Mouse (Mus musculus) kidney, adult 2 months (tissue): ENCODE measurements at regions not wholly inside any gene's neighbourhood (a gene's known extent, or its start where the extent isn't known, plus 50 kb on each side); places are given as distances from the start of the nearest gene placed in this dataset.

Source experiments
- DNase-seq: peaks from one replicate; pipeline ENCODE4 v3.0.0; 2021
- H3K27ac ChIP-seq: fragments of 200-500 bp; 2 replicates; pipeline ENCODE4 v1.5.1; 2012; ENCODE audit warnings: low read depth, low read length, control low read depth, inconsistent platforms; ENCODE audit not compliant: insufficient read depth
- H3K27me3 ChIP-seq: fragments of 200-500 bp; replicated peaks from 2 replicates; pipeline ENCODE4 v1.6.1; 2012; ENCODE audit warnings: mild to moderate bottlenecking, moderate library complexity, low read length, inconsistent platforms; ENCODE audit not compliant: control insufficient read depth, insufficient read depth
- H3K36me3 ChIP-seq: fragments of 200-500 bp; 2 replicates; pipeline ENCODE4 v1.6.1; 2012; ENCODE audit warnings: mild to moderate bottlenecking, moderate library complexity, low read length, inconsistent platforms; ENCODE audit not compliant: control insufficient read depth, insufficient read depth
- H3K4me1 ChIP-seq: fragments of 200-500 bp; 2 replicates; pipeline ENCODE4 v1.6.1; 2011; ENCODE audit warnings: low read length; ENCODE audit not compliant: control insufficient read depth, insufficient read depth
- H3K4me3 ChIP-seq: fragments of 200-500 bp; 2 replicates; pipeline ENCODE4 v1.5.1; 2011; ENCODE audit warnings: mild to moderate bottlenecking, low read depth, low read length, control low read depth; ENCODE audit not compliant: insufficient read depth
- CTCF ChIP-seq: fragments of 200-500 bp; conservative IDR thresholded peaks from 2 replicates; pipeline ENCODE4 v1.5.1; 2011; ENCODE audit warnings: low read depth, mild to moderate bottlenecking, control low read depth, low read length, moderate library complexity, mixed read lengths; ENCODE audit not compliant: insufficient read depth, insufficient read length
- POLR2A ChIP-seq: fragments of 200-500 bp; IDR thresholded peaks from one replicate; pipeline ENCODE4 v1.6.1; 2011; ENCODE audit warnings: low read depth, low read length, control low read depth
- WGBS: fragments of 180-500 bp; shearing (Covaris S2); methylation state at CpG from one replicate; pipeline ENCODE4 v1.1.7; 2018; 5-methylcytosine and 5-hydroxymethylcytosine counted together

GRCm38 (mm10) chr10:21467425-21468085 lies 90.5 kb downstream of the Aldh8a1 start:
- no peaks in the 10 kb centered on the region for H3K27me3 ChIP-seq
- peaks cover 25% of the 10 kb centered on the region for H3K4me1 ChIP-seq
- H3K36me3 ChIP-seq, result no peaks in the 10 kb centered on the region
- no peak overlapping the region for H3K27ac ChIP-seq
- peak; percentile 78 for DNase-seq
- 32% methylated on average over 4 of the region's 4 CpGs for WGBS
- TF ChIP-seq POLR2A, result no peak
- H3K4me3 ChIP-seq, result no peak overlapping the region

GRCm38 (mm10) chr10:21468421-21468820 lies 91.3 kb downstream of the Aldh8a1 start:
- TF ChIP-seq CTCF, result no peak
- TF ChIP-seq POLR2A, result no peak
- Histone ChIP-seq H3K36me3 (no peaks in the 10 kb centered on the region), H3K4me1 (peaks cover 25% of the 10 kb centered on the region), H3K27ac (no peak overlapping the region), H3K27me3 (no peaks in the 10 kb centered on the region), H3K4me3 (no peak overlapping the region)
- no peak for DNase-seq
- 74% methylated on average over 10 of the region's 10 CpGs for WGBS

DNA sequence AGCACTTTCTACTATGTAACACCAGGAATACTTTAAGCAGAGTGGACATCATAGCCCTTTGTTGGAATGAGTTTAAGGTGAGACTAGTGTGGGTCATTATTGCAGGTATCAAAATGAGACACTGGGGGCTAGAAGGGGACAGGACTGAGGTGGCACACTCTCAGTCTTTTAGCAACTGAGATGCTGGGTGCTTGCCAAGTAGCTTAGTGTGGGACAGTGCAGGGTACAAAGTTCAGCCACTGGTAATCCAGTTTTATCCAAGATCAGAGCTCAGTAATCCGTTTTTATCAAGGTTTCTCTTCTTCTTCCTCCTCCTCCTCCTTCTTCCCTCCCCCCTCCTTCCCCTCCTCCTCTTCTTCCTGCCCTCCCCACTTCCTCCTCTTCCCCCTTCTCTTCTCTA lies 92.9 kb downstream of the Aldh8a1 start:
- peak; percentile 82 for DNase-seq
- Histone ChIP-seq H3K36me3 (no peaks in the 10 kb centered on the region), H3K27ac (no peak overlapping the region), H3K4me3 (no peak overlapping the region), H3K27me3 (no peaks in the 10 kb centered on the region), H3K4me1 (peaks cover 25% of the 10 kb centered on the region)
- TF ChIP-seq CTCF, result no peak
- WGBS, result 35% methylated on average over 1 of the region's 1 CpGs

- no peak overlapping the region for H3K4me3 ChIP-seq
Observed at GRCm38 (mm10) chr10:21470589-21470988, 93.5 kb downstream of the Aldh8a1 start.

GRCm38 (mm10) chr10:21474242-21474641 lies 97.2 kb downstream of the Aldh8a1 start:
- TF ChIP-seq CTCF (no peak), POLR2A (no peak)
- Histone ChIP-seq H3K36me3 (no peaks in the 10 kb centered on the region), H3K27me3 (no peaks in the 10 kb centered on the region), H3K27ac (no peak overlapping the region), H3K4me1 (peaks cover 7% of the 10 kb centered on the region; the same call in 1 of the 2 replicates), H3K4me3 (no peak overlapping the region)
- no peak for DNase-seq
- 83% methylated on average over 7 of the region's 7 CpGs for WGBS

More at GRCm38 (mm10) chr10:21470589-21470988, 93.5 kb downstream of the Aldh8a1 start:
- Histone ChIP-seq H3K27ac (no peak overlapping the region), H3K4me1 (peaks cover 25% of the 10 kb centered on the region), H3K36me3 (no peaks in the 10 kb centered on the region), H3K27me3 (no peaks in the 10 kb centered on the region)
- 85% methylated on average over 20 of the region's 20 CpGs for WGBS
- DNase-seq, result no peak
- TF ChIP-seq CTCF, result no peak
- TF ChIP-seq POLR2A, result no peak

- 86% methylated on average over 3 of the region's 3 CpGs for WGBS
- Histone ChIP-seq H3K27me3 (no peaks in the 10 kb centered on the region), H3K36me3 (no peaks in the 10 kb centered on the region), H3K27ac (no peak overlapping the region), H3K4me1 (no peaks in the 10 kb centered on the region), H3K4me3 (no peak overlapping the region)
- TF ChIP-seq POLR2A, result no peak
- DNase-seq, result no peak
Observed at GRCm38 (mm10) chr10:21478004-21478403, 100.9 kb downstream of the Aldh8a1 start.

- Histone ChIP-seq H3K4me3 (no peak overlapping the region), H3K27me3 (no peaks in the 10 kb centered on the region), H3K27ac (no peak overlapping the region), H3K4me1 (no peaks in the 10 kb centered on the region), H3K36me3 (no peaks in the 10 kb centered on the region)
- no peak for TF ChIP-seq CTCF
- DNase-seq, result no peak
- WGBS, result 85% methylated on average over 3 of the region's 3 CpGs
Observed at GRCm38 (mm10) chr10:21479403-21479802, 102.3 kb downstream of the Aldh8a1 start.

DNA sequence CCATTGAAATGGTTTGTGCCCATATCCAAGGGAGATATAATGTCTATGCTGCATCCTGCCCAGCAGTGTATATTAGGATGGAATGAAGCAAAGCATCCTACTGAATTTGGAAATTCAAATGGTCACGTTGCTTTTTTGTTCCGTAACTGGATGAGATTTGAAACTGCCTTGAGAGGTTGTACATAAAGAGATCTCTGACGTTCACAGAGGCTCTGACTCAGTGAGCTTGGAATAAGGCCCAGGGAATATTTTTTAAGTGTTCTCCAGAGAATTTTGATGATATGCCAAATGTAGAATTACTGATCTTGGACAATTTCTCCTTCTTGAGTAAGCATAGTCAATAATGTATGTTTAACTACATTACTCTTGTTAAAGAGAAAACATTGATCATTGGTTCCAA lies 104.2 kb downstream of the Aldh8a1 start:
- no peak for DNase-seq
- TF ChIP-seq CTCF, result no peak
- TF ChIP-seq POLR2A, result no peak
- 89% methylated on average over 3 of the region's 3 CpGs for WGBS

More for the DNA sequence above, 104.2 kb downstream of the Aldh8a1 start:
- no peaks in the 10 kb centered on the region for H3K27me3 ChIP-seq
- no peaks in the 10 kb centered on the region for H3K4me1 ChIP-seq
- no peak overlapping the region for H3K4me3 ChIP-seq
- no peak overlapping the region for H3K27ac ChIP-seq
- H3K36me3 ChIP-seq, result no peaks in the 10 kb centered on the region
